Mouse (Mus musculus): ENCODE data around the gene Prdm1.

- TF ChIP-seq CTCF (IDR thresholded peaks at IDR 0.05; ENCODE audit: insufficient read depth, low read depth, low read length) (no peak), POLR2A (IDR thresholded peaks at IDR 0.05; ENCODE audit: insufficient read depth, low read depth, low read length) (no peak)
These were observed 128.2 kb downstream of the Prdm1 start for GRCm38 (mm10) chr10:44400119-44400518.

All from olfactory bulb, adult 2 months (tissue).